Mouse (Mus musculus) hindbrain, postnatal 0 days (tissue): ENCODE measurements around the gene Sowahb. TPM values are rescaled to one million over a fixed set of nuclear protein-coding genes. Genes with fewer than 3 reads are reported as not detected.

Source experiments
- ATAC-seq: fragments of 200-750 bp; cut with Nextera tagmentation; 2 replicates; pipeline ENCODE4 v1.8.0; 2017; ENCODE audit warnings: mild to moderate bottlenecking, moderate TSS enrichment, moderate library complexity
- DNase-seq: peaks from one replicate; pipeline ENCODE4 v3.0.0-alpha.2; 2015; ENCODE audit warnings: low spot score
- H3K27ac ChIP-seq: fragments of 300-500 bp; sonication (generic); 2 replicates; pipeline ENCODE4 v1.5.1; 2014; ENCODE audit warnings: mild to moderate bottlenecking
- H3K27me3 ChIP-seq: fragments of 300-500 bp; sonication (generic); 2 replicates; pipeline ENCODE4 v1.6.1; 2014; ENCODE audit warnings: low read length, mixed read lengths; ENCODE audit not compliant: insufficient read depth
- H3K36me3 ChIP-seq: fragments of 300-500 bp; sonication (generic); 2 replicates; pipeline ENCODE4 v1.6.1; 2014; ENCODE audit warnings: low read length, mixed read lengths; ENCODE audit not compliant: insufficient read depth
- H3K4me1 ChIP-seq: fragments of 300-500 bp; sonication (generic); 2 replicates; pipeline ENCODE4 v1.6.1; 2014; ENCODE audit warnings: antibody characterized with exemption, low read length, mixed read lengths; ENCODE audit not compliant: insufficient read depth
- H3K4me2 ChIP-seq: fragments of 300-500 bp; sonication (generic); 2 replicates; pipeline ENCODE4 v1.6.1; 2014; ENCODE audit warnings: low read depth, mild to moderate bottlenecking, low read length, moderate library complexity, mixed read lengths
- H3K4me3 ChIP-seq: fragments of 300-500 bp; sonication (generic); 2 replicates; pipeline ENCODE4 v1.5.1; 2014; ENCODE audit warnings: low read length
- H3K9ac ChIP-seq: fragments of 300-500 bp; sonication (generic); replicated peaks from 2 replicates; pipeline ENCODE4 v1.6.1; 2014; ENCODE audit warnings: mild to moderate bottlenecking, low read length, moderate library complexity, mixed read lengths
- H3K9me3 ChIP-seq: fragments of 300-500 bp; sonication (generic); 2 replicates; pipeline ENCODE4 v1.6.1; 2016; ENCODE audit warnings: low read length, mixed read lengths
- CTCF ChIP-seq: IDR thresholded peaks from 2 replicates; pipeline ENCODE4 v1.5.1; 2016; ENCODE audit warnings: antibody characterized with exemption, control low read depth, low read depth
- WGBS: fragments of 180-500 bp; shearing (Covaris S2); extraction: QIAGEN DNeasy Blood & Tissue Kit; methylation state at CpG from one replicate; pipeline ENCODE4 v1.1.7; 2014; 5-methylcytosine and 5-hydroxymethylcytosine counted together
- polyA plus RNA-seq: library from polyadenylated mRNA; unstranded; fragments of >200 nt; fragmentation: Nextera tagmentation; extraction: Ambion mirVana; gene quantifications from 2 replicates; pipeline ENCODE4 v1.2.1, GENCODE M21; 2015
- total RNA-seq: library from RNA; depleted of rRNA; stranded (reverse); fragments of >200 nt; gene quantifications from 2 replicates; pipeline ENCODE4 v1.2.3, GENCODE M21; 2014

The Sowahb gene
- total and polyA plus RNA-seq, 2 experiments from 2014 or later, result 0.08 to 0.10 TPM

DNA sequence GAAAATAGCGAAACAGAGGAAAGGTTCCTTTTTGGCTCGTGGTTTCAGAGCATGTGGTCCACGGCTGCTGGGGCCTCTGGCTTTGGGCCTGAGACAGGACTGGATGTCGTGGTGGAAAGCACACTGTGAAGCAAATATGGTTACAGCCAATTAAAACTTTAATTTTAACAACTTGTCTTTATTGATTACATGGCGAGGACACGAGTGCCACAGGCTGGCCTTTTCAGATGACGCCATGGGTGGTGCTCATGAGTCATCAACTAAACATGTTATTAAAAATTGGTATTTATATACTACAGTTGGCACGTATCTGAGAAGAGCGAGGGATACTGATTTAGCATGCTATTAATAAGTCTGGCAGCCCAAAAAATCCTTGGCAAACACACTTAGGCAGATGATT lies 7.1 kb upstream of the Sowahb start:
- DNase-seq (peak; percentile 12), ATAC-seq (no peak)
- no peak overlapping the region for H3K9ac ChIP-seq
- H3K4me3 ChIP-seq, result no peak overlapping the region
- no peaks in the 10 kb centered on the region for H3K4me1 ChIP-seq
- WGBS, result 58% methylated on average over 9 of the region's 9 CpGs
- no peaks in the 10 kb centered on the region for H3K27me3 ChIP-seq
- TF ChIP-seq CTCF, result no peak
- H3K27ac ChIP-seq, result no peak overlapping the region
- H3K4me2 ChIP-seq, result no peak overlapping the region
- H3K36me3 ChIP-seq, result no peaks in the 10 kb centered on the region
- no peaks in the 10 kb centered on the region for H3K9me3 ChIP-seq

GRCm38 (mm10) chr5:93051041-93051440 lies 6.2 kb upstream of the Sowahb start:
- DNase-seq (no peak), ATAC-seq (no peak)
- TF ChIP-seq CTCF, result peak; percentile 11; the same call in 1 of the 2 replicates
- Histone ChIP-seq H3K27ac (no peak overlapping the region), H3K27me3 (no peaks in the 10 kb centered on the region), H3K36me3 (no peaks in the 10 kb centered on the region), H3K4me3 (no peak overlapping the region), H3K4me1 (no peaks in the 10 kb centered on the region), H3K9ac (no peak overlapping the region), H3K4me2 (no peak overlapping the region), H3K9me3 (no peaks in the 10 kb centered on the region)
- 55% methylated on average over 5 of the region's 5 CpGs for WGBS

DNA sequence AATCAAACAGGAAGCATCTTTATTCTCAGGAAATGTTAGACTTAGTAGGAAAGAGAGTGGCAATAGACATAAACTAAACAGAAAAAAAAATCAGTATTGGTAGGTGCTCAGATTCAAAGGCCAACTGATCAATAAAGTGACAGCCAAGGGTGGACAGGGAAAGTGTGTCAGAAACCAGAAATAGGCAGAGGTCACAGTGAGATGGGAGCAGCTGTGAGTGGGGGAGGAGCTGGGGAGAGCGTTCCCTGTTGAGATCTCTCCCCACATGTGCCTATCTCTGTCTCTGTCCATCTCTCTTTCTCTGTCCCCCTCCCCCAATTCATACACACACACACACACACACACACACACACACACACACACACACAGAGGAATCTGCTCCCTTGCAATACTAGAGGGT lies 5.1 kb upstream of the Sowahb start:
- Histone ChIP-seq H3K4me1 (0 out of 2 replicates have a peak, but pooled peaks cover 5% of the 10 kb centered on the region), H3K4me2 (no peak overlapping the region), H3K9me3 (no peaks in the 10 kb centered on the region), H3K4me3 (no peak overlapping the region), H3K36me3 (no peaks in the 10 kb centered on the region), H3K27me3 (peaks cover 4% of the 10 kb centered on the region; the same call in 1 of the 2 replicates), H3K9ac (no peak overlapping the region), H3K27ac (no peak overlapping the region)
- 74% methylated on average over 1 of the region's 1 CpGs for WGBS
- DNase-seq (no peak), ATAC-seq (no peak)
- no peak for TF ChIP-seq CTCF

GRCm38 (mm10) chr5:93048481-93049240 lies 3.8 kb upstream of the Sowahb start:
- Histone ChIP-seq H3K36me3 (no peaks in the 10 kb centered on the region), H3K9me3 (no peaks in the 10 kb centered on the region), H3K4me1 (peaks cover 11% of the 10 kb centered on the region; the same call in 1 of the 2 replicates), H3K9ac (no peak overlapping the region), H3K4me3 (no peak overlapping the region), H3K27me3 (peaks cover 16% of the 10 kb centered on the region), H3K27ac (no peak overlapping the region), H3K4me2 (no peak overlapping the region)
- no peak for ATAC-seq
- DNase-seq, result no peak
- no peak for TF ChIP-seq CTCF
- WGBS, result 56% methylated on average over 13 of the region's 13 CpGs

- Histone ChIP-seq H3K9me3 (no peaks in the 10 kb centered on the region), H3K9ac (no peak overlapping the region), H3K36me3 (no peaks in the 10 kb centered on the region), H3K27me3 (peaks cover 28% of the 10 kb centered on the region), H3K4me2 (no peak overlapping the region), H3K27ac (no peak overlapping the region), H3K4me3 (no peak overlapping the region), H3K4me1 (peaks cover 11% of the 10 kb centered on the region; the same call in 1 of the 2 replicates)
- no peak for TF ChIP-seq CTCF
- ATAC-seq (no peak), DNase-seq (no peak)
- WGBS, result 38% methylated on average over 5 of the region's 5 CpGs
These were observed 1.6 kb upstream of the Sowahb start for GRCm38 (mm10) chr5:93046306-93046845.

- H3K4me1 ChIP-seq, result peaks cover 11% of the 10 kb centered on the region; the same call in 1 of the 2 replicates
- H3K4me3 ChIP-seq, result peak overlapping the region; percentile 53
- no peaks in the 10 kb centered on the region for H3K36me3 ChIP-seq
- no peak for ATAC-seq
- no peak for DNase-seq
- H3K4me2 ChIP-seq, result peak overlapping the region; percentile 94
- H3K9me3 ChIP-seq, result no peaks in the 10 kb centered on the region
- no peak for TF ChIP-seq CTCF
- no peak overlapping the region for H3K27ac ChIP-seq
- WGBS, result under 1% methylated on average over 19 of the region's 19 CpGs
- H3K27me3 ChIP-seq, result peaks cover 30% of the 10 kb centered on the region
- peak overlapping the region; percentile 48 for H3K9ac ChIP-seq
These were observed 521 bp upstream of the Sowahb start for GRCm38 (mm10) chr5:93045371-93045714.
